Mouse (Mus musculus): ENCODE results near the gene Gpn3.
"Not testable (repeated sequence)": the region's sequence is repeated elsewhere in the genome, so short reads cannot be mapped to it uniquely, and the experiment has no call there.

Gene Gpn3

GRCm38 (mm10) chr5:122390671-122391070 lies 19.0 kb downstream of the Gpn3 start:
- DNase-seq (ENCODE audit: low spot score in 2 of 2): no peak

GRCm38 (mm10) chr5:122391178-122391785 lies 19.6 kb downstream of the Gpn3 start:
- no peak for DNase-seq (ENCODE audit: low spot score in 2 of 2)

GRCm38 (mm10) chr5:122391786-122392180 lies 20.1 kb downstream of the Gpn3 start, which contains the start of gene Arpc3:
TSS of gene Arpc3 (plus strand) at chr5:122391878.
- peak; percentile 91 to 94 for DNase-seq (ENCODE audit: low spot score in 2 of 2)

- peak; percentile 30 to 42 for DNase-seq (ENCODE audit: low spot score in 2 of 2)
Observed at GRCm38 (mm10) chr5:122392227-122393004, 20.7 kb downstream of the Gpn3 start.

GRCm38 (mm10) chr5:122393887-122394286 lies 22.2 kb downstream of the Gpn3 start:
- peak; percentile 70 to 75 for DNase-seq (ENCODE audit: low spot score in 2 of 2)

- no peak for DNase-seq (ENCODE audit: low spot score in 2 of 2)
Observed at GRCm38 (mm10) chr5:122396791-122397190, 25.1 kb downstream of the Gpn3 start.

- no peak for DNase-seq (ENCODE audit: low spot score in 2 of 2)
Observed at GRCm38 (mm10) chr5:122397495-122397894, 25.8 kb downstream of the Gpn3 start.

GRCm38 (mm10) chr5:122399871-122400270 lies 28.2 kb downstream of the Gpn3 start:
- no peak for DNase-seq (ENCODE audit: low spot score in 2 of 2)

GRCm38 (mm10) chr5:122400628-122401302 lies 29.1 kb downstream of the Gpn3 start:
- DNase-seq (ENCODE audit: low spot score in 2 of 2): peak in 1 of 2 experiments; percentile 48

- DNase-seq (ENCODE audit: low spot score in 2 of 2): peak; percentile 78 to 83
Observed at GRCm38 (mm10) chr5:122401303-122401640, 29.6 kb downstream of the Gpn3 start.

GRCm38 (mm10) chr5:122402160-122402559 lies 30.5 kb downstream of the Gpn3 start:
- no peak for DNase-seq (ENCODE audit: low spot score in 2 of 2)

GRCm38 (mm10) chr5:122402772-122403171 lies 31.1 kb downstream of the Gpn3 start:
- DNase-seq (ENCODE audit: low spot score in 2 of 2): peak; percentile 34 to 49

- no peak for DNase-seq (ENCODE audit: low spot score in 2 of 2)
Observed at GRCm38 (mm10) chr5:122403362-122403761, 31.7 kb downstream of the Gpn3 start.

GRCm38 (mm10) chr5:122405537-122405936 lies 33.9 kb downstream of the Gpn3 start:
- no peak for DNase-seq (ENCODE audit: low spot score in 2 of 2)

- no peak for DNase-seq (ENCODE audit: low spot score in 2 of 2)
Observed at GRCm38 (mm10) chr5:122409692-122410645, 38.3 kb downstream of the Gpn3 start.

- no peak for DNase-seq (ENCODE audit: low spot score in 2 of 2)
Observed at GRCm38 (mm10) chr5:122411892-122412291, 40.2 kb downstream of the Gpn3 start.

- no peak for DNase-seq (ENCODE audit: low spot score in 2 of 2)
Observed at GRCm38 (mm10) chr5:122412826-122413225, 41.1 kb downstream of the Gpn3 start.

GRCm38 (mm10) chr5:122414351-122414750 lies 42.7 kb downstream of the Gpn3 start:
- no peak for DNase-seq (ENCODE audit: low spot score in 2 of 2)

- no peak for DNase-seq (ENCODE audit: low spot score in 2 of 2)
Observed at GRCm38 (mm10) chr5:122415465-122415864, 43.8 kb downstream of the Gpn3 start.

GRCm38 (mm10) chr5:122420676-122421075 lies 49.0 kb downstream of the Gpn3 start:
- not testable (repeated sequence) for DNase-seq (ENCODE audit: low spot score in 2 of 2)

GRCm38 (mm10) chr5:122421271-122422068 lies 49.8 kb downstream of the Gpn3 start, which contains the start of gene Anapc7:
TSS of gene Anapc7 (plus strand) at chr5:122421693.
- no peak for DNase-seq (ENCODE audit: low spot score in 2 of 2)
